Mouse (Mus musculus) MEL (cell line): ENCODE measurements around the gene Eng. TPM values are rescaled to one million over a fixed set of nuclear protein-coding genes. Genes with fewer than 3 reads are reported as not detected.

Experiments
- DNase-seq: peaks from one replicate; pipeline ENCODE4 v3.0.0; 2011; ENCODE audit warnings: low read depth, low spot score
- H3K27ac ChIP-seq: 2 replicates; pipeline ENCODE4 v1.5.1; 2012; ENCODE audit warnings: low read depth, mild to moderate bottlenecking, control low read depth, low read length, moderate library complexity; ENCODE audit not compliant: control insufficient read depth
- H3K27me3 ChIP-seq, 2 experiments: fragments of 150-350 bp in 1 of 2; sonication (generic) in 1 of 2; 2 replicates each; pipeline ENCODE4 v1.6.1; 2012; ENCODE audit warnings: low read length in 2 of 2, mild to moderate bottlenecking in 2 of 2, improper control_type of control experiment in 1 of 2, moderate library complexity in 1 of 2; ENCODE audit not compliant: insufficient read depth in 2 of 2, control insufficient read depth in 1 of 2
- H3K36me3 ChIP-seq, 2 experiments: 2 replicates each; pipeline ENCODE4 v1.6.1; 2012 to 2014; ENCODE audit warnings: low read length in 2 of 2, improper control_type of control experiment in 1 of 2, inconsistent platforms in 1 of 2, mild to moderate bottlenecking in 1 of 2; ENCODE audit not compliant: insufficient read depth in 2 of 2, control insufficient read depth in 1 of 2
- H3K4me1 ChIP-seq, 2 experiments: fragments of 150-350 bp in 1 of 2; sonication (generic) in 1 of 2; 2 replicates each; pipeline ENCODE4 v1.6.1; 2012; ENCODE audit warnings: low read length in 2 of 2, improper control_type of control experiment in 1 of 2, mild to moderate bottlenecking in 1 of 2; ENCODE audit not compliant: insufficient read depth in 2 of 2, control insufficient read depth in 1 of 2
- H3K4me3 ChIP-seq, 2 experiments: fragments of 150-350 bp in 1 of 2; sonication (generic) in 1 of 2; 2 replicates each; pipeline ENCODE4 v1.5.1; 2012; ENCODE audit warnings: low read depth in 2 of 2, low read length in 2 of 2, mild to moderate bottlenecking in 2 of 2, moderate library complexity in 2 of 2, control low read depth in 1 of 2, improper control_type of control experiment in 1 of 2; ENCODE audit not compliant: control insufficient read depth in 1 of 2, insufficient read depth in 1 of 2
- H3K79me2 ChIP-seq: 2 replicates; pipeline ENCODE4 v1.6.1; 2012; ENCODE audit warnings: mild to moderate bottlenecking, low read length, moderate library complexity; ENCODE audit not compliant: control insufficient read depth, poor library complexity, insufficient read depth
- H3K9ac ChIP-seq: 2 replicates; pipeline ENCODE4 v1.6.1; 2012; ENCODE audit warnings: low read depth, mild to moderate bottlenecking, control low read depth, low read length, moderate library complexity; ENCODE audit not compliant: control insufficient read depth, poor library complexity, severe bottlenecking
- H3K9me3 ChIP-seq: fragments of 150-350 bp; sonication (generic); replicated peaks from 2 replicates; pipeline ENCODE4 v1.6.1; 2012; ENCODE audit warnings: mild to moderate bottlenecking, low read length, improper control_type of control experiment, moderate library complexity; ENCODE audit not compliant: insufficient read depth
- CHD1 ChIP-seq: IDR thresholded peaks from 2 replicates; pipeline ENCODE4 v1.6.1; 2012; ENCODE audit warnings: low read depth, mild to moderate bottlenecking, inconsistent platforms, low read length, improper control_type of control experiment
- CTCF ChIP-seq, 3 experiments: IDR thresholded peaks in 2 of 3; conservative IDR thresholded peaks in 1 of 3; 2 replicates each; pipeline ENCODE4 v1.5.1; 2011 to 2012; ENCODE audit warnings: low read length in 3 of 3, low read depth in 2 of 3, mild to moderate bottlenecking in 2 of 3, improper control_type of control experiment in 1 of 3, inconsistent platforms in 1 of 3, mixed read lengths in 1 of 3, moderate library complexity in 1 of 3; ENCODE audit not compliant: control insufficient read depth in 1 of 3, insufficient read depth in 1 of 3, poor library complexity in 1 of 3, severe bottlenecking in 1 of 3
- E2F4 ChIP-seq: IDR thresholded peaks from 2 replicates; pipeline ENCODE4 v1.6.1; 2011; ENCODE audit warnings: low read depth, low read length, improper control_type of control experiment, borderline replicate concordance
- ELF1 ChIP-seq: IDR thresholded peaks from 2 replicates; pipeline ENCODE4 v1.6.1; 2014; ENCODE audit warnings: low read depth, mild to moderate bottlenecking, inconsistent platforms, low read length, improper control_type of control experiment, moderate library complexity
- EP300 ChIP-seq, 2 experiments: IDR thresholded peaks; 2 replicates each; pipeline ENCODE4 v1.6.1; 2011; ENCODE audit warnings: improper control_type of control experiment in 2 of 2, low read length in 2 of 2, low read depth in 1 of 2, mild to moderate bottlenecking in 1 of 2
- GATA1 ChIP-seq: IDR thresholded peaks from 2 replicates; pipeline ENCODE4 v1.6.1; 2011; ENCODE audit warnings: low read depth, low read length, improper control_type of control experiment
- JUND ChIP-seq: IDR thresholded peaks from 2 replicates; pipeline ENCODE4 v1.6.1; 2011; ENCODE audit warnings: low read depth, mild to moderate bottlenecking, improper control_type of control experiment, low read length
- MAZ ChIP-seq: IDR thresholded peaks from 2 replicates; pipeline ENCODE4 v1.6.1; 2012; ENCODE audit warnings: low read depth, mild to moderate bottlenecking, inconsistent platforms, low read length, improper control_type of control experiment
- MXI1 ChIP-seq: IDR thresholded peaks from 2 replicates; pipeline ENCODE4 v1.6.1; 2011; ENCODE audit warnings: mild to moderate bottlenecking, low read depth, low read length, improper control_type of control experiment
- MYB ChIP-seq: IDR thresholded peaks from 2 replicates; pipeline ENCODE4 v1.6.1; 2011; ENCODE audit warnings: mild to moderate bottlenecking, low read depth, low read length, improper control_type of control experiment
- MYC ChIP-seq: IDR thresholded peaks from 2 replicates; pipeline ENCODE4 v1.6.1; 2011; ENCODE audit warnings: low read depth, mild to moderate bottlenecking, low read length, improper control_type of control experiment, moderate library complexity
- NELFE ChIP-seq: IDR thresholded peaks from 2 replicates; pipeline ENCODE4 v1.6.1; 2011; ENCODE audit warnings: low read depth, low read length, improper control_type of control experiment
- NRF1 ChIP-seq: IDR thresholded peaks from 2 replicates; pipeline ENCODE4 v1.6.1; 2014; ENCODE audit warnings: low read depth, mild to moderate bottlenecking, inconsistent platforms, low read length, improper control_type of control experiment, moderate library complexity; ENCODE audit not compliant: poor library complexity, insufficient read depth, severe bottlenecking
- POLR2AphosphoS2 ChIP-seq: IDR thresholded peaks from 2 replicates; pipeline ENCODE4 v1.6.1; 2011; ENCODE audit warnings: low read length, improper control_type of control experiment
- RAD21 ChIP-seq: IDR thresholded peaks from 2 replicates; pipeline ENCODE4 v1.6.1; 2011; ENCODE audit warnings: mild to moderate bottlenecking, low read depth, low read length, improper control_type of control experiment
- RCOR1 ChIP-seq: IDR thresholded peaks from 2 replicates; pipeline ENCODE4 v1.6.1; 2012; ENCODE audit warnings: low read depth, mild to moderate bottlenecking, inconsistent platforms, low read length, improper control_type of control experiment
- SMC3 ChIP-seq: IDR thresholded peaks from 2 replicates; pipeline ENCODE4 v1.6.1; 2011; ENCODE audit warnings: low read depth, low read length, improper control_type of control experiment
- TBP ChIP-seq: IDR thresholded peaks from 2 replicates; pipeline ENCODE4 v1.8.0; 2011; ENCODE audit warnings: low read depth, low read length, improper control_type of control experiment
- TCF12 ChIP-seq: IDR thresholded peaks from 2 replicates; pipeline ENCODE4 v1.6.1; 2014; ENCODE audit warnings: low read depth, mild to moderate bottlenecking, inconsistent platforms, low read length, improper control_type of control experiment, moderate library complexity
- UBTF ChIP-seq: IDR thresholded peaks from 2 replicates; pipeline ENCODE4 v1.6.1; 2012; ENCODE audit warnings: low read depth, mild to moderate bottlenecking, inconsistent platforms, low read length, improper control_type of control experiment, moderate library complexity, borderline replicate concordance; ENCODE audit not compliant: insufficient read depth
- USF1 ChIP-seq: IDR thresholded peaks from 2 replicates; pipeline ENCODE4 v1.6.1; 2014; ENCODE audit warnings: low read depth, mild to moderate bottlenecking, inconsistent platforms, low read length, improper control_type of control experiment, moderate library complexity
- USF2 ChIP-seq, 2 experiments: IDR thresholded peaks; 2 replicates each; pipeline ENCODE4 v1.6.1; 2011 to 2012; ENCODE audit warnings: improper control_type of control experiment in 2 of 2, low read length in 2 of 2, borderline replicate concordance in 1 of 2, inconsistent platforms in 1 of 2, low read depth in 1 of 2, mild to moderate bottlenecking in 1 of 2; ENCODE audit not compliant: insufficient read depth in 1 of 2
- ZC3H11A ChIP-seq: IDR thresholded peaks from 2 replicates; pipeline ENCODE4 v1.6.1; 2012; ENCODE audit warnings: low read depth, mild to moderate bottlenecking, inconsistent platforms, low read length, improper control_type of control experiment
- ZKSCAN1 ChIP-seq: IDR thresholded peaks from 2 replicates; pipeline ENCODE4 v1.6.1; 2012; ENCODE audit warnings: low read depth, mild to moderate bottlenecking, inconsistent platforms, low read length, improper control_type of control experiment, moderate library complexity
- polyA plus RNA-seq, 2 experiments: library from polyadenylated mRNA; stranded (reverse) in 1 of 2; unstranded in 1 of 2; fragments of >175 nt in 1 of 2; fragments of >200 nt in 1 of 2; gene quantifications; 2 replicates each; pipeline versions ENCODE4 v1.2.1 to v1.2.4; 2012; ENCODE audit warnings: low replicate concordance in 2 of 2, low read depth in 1 of 2; ENCODE audit not compliant: insufficient read length in 2 of 2, insufficient read depth in 1 of 2, missing spikeins in 1 of 2
- total RNA-seq: library from RNA; depleted of rRNA; stranded (reverse); fragments of 300-350 nt; gene quantifications from 2 replicates; pipeline ENCODE4 v1.2.3, GENCODE M21; 2012

Eng gene
- total and polyA plus RNA-seq, 3 experiments = 0.73 to 1.0 TPM; not detected in 1

- H3K27ac ChIP-seq = no peak overlapping the region
- H3K27me3 ChIP-seq = no peaks in the 10 kb centered on the region
- DNase-seq = no peak
- peaks cover 15% of the 10 kb centered on the region for H3K79me2 ChIP-seq
- no peaks in the 10 kb centered on the region for H3K9me3 ChIP-seq
- peaks cover 0 to 10% of the 10 kb centered on the region in 2 experiments; a peak in 3 of 4 replicates for H3K36me3 ChIP-seq
- H3K4me3 ChIP-seq = no peak overlapping the region
- H3K4me1 ChIP-seq = peaks cover 0 to 15% of the 10 kb centered on the region in 2 experiments; a peak in 2 of 4 replicates
- H3K9ac ChIP-seq = no peak overlapping the region
- TF ChIP-seq CTCF (IDR thresholded peaks at IDR 0.05 in 2 of 3, conservative IDR thresholded peaks at IDR 0.05 in 1 of 3; ENCODE audit: control insufficient read depth in 1 of 3, insufficient read depth in 1 of 3, low read depth in 2 of 3, low read length in 3 of 3, poor library complexity in 1 of 3, severe bottlenecking in 1 of 3) (no peak), MXI1 (no peak), GATA1 (no peak), USF1 (0 out of 2 replicates have a peak, but pooled peaks have one; percentile 42), SMC3 (no peak)
Observed at GRCm38 (mm10) chr2:32691041-32691440, 44.6 kb downstream of the Eng start.

DNA sequence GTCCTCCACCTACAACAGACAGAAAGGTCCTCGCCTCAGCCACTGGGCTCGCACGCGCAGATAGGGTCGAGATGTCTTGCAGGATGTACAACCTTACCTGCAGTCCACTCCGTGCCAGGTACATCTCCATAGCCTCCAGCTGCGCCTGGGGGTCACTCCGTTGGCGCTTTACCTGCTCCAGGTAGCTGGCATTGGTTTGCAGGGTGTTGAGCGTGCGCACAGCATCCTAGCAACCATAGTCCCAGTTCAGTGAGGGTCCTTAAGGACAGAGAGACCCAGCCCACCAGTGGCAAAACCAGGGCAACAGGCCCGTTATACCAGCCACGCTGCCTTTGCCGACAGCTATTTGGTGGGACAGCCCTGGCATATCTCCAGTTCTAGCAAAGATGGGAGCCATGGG, 46.1 kb downstream of the Eng start:
- H3K9me3 ChIP-seq = no peaks in the 10 kb centered on the region
- TF ChIP-seq RAD21 (no peak), NELFE (no peak), MYC (no peak), JUND (no peak), CHD1 (no peak), RCOR1 (no peak)
- H3K27me3 ChIP-seq = no peaks in the 10 kb centered on the region
- peaks cover 0 to 15% of the 10 kb centered on the region in 2 experiments; a peak in 2 of 4 replicates for H3K4me1 ChIP-seq
- DNase-seq = no peak
- H3K9ac ChIP-seq = peak overlapping the region; percentile 97
- peaks cover 0 to 10% of the 10 kb centered on the region in 2 experiments; a peak in 2 of 4 replicates for H3K36me3 ChIP-seq
- H3K27ac ChIP-seq = no peak overlapping the region
- peak overlapping the region in 1 of 2 experiments; percentile 89; a peak in 2 of 4 replicates for H3K4me3 ChIP-seq
- H3K79me2 ChIP-seq = peaks cover 15% of the 10 kb centered on the region

DNA sequence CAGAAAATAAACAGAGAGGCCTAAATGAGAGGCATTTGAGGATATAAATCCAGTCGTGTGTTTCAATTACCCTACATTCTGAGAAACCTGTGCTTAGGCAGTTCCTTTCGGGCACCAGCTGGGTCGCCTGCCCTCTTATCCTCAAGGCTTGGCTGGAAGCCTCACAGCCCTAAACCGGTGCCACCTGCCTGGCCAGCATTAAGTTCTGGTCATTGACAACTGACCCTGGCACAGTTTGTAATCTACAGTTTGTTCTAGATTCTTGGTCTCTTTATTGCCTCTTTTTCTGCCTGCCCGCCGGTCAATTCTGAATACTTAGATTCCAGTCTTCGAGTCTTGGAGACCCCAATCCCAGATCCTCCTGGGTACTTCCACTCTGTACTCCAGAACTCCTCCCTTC, 46.9 kb downstream of the Eng start:
- Histone ChIP-seq H3K9me3 (no peaks in the 10 kb centered on the region), H3K36me3 (peaks cover 0 to 10% of the 10 kb centered on the region in 2 experiments; a peak in 2 of 4 replicates), H3K79me2 (peaks cover 15% of the 10 kb centered on the region), H3K4me3 (peak overlapping the region; percentile 58 to 89), H3K27ac (peak overlapping the region; percentile 71), H3K4me1 (peaks cover 0 to 15% of the 10 kb centered on the region in 2 experiments; a peak in 2 of 4 replicates), H3K9ac (peak overlapping the region; percentile 97), H3K27me3 (no peaks in the 10 kb centered on the region)
- DNase-seq = peak; percentile 46
- no peak for TF ChIP-seq JUND
- no peak for TF ChIP-seq NRF1
- TF ChIP-seq USF2 (IDR thresholded peaks at IDR 0.05; ENCODE audit: borderline replicate concordance in 1 of 2, insufficient read depth in 1 of 2, low read depth in 1 of 2, low read length in 2 of 2) = no peak
- no peak for TF ChIP-seq ZC3H11A
- no peak for TF ChIP-seq ELF1
- no peak for TF ChIP-seq UBTF
- no peak for TF ChIP-seq RAD21
- no peak for TF ChIP-seq TBP
- TF ChIP-seq E2F4 = no peak
- TF ChIP-seq ZKSCAN1 = no peak
- no peak for TF ChIP-seq MAZ
- no peak for TF ChIP-seq CTCF (IDR thresholded peaks at IDR 0.05 in 2 of 3, conservative IDR thresholded peaks at IDR 0.05 in 1 of 3; ENCODE audit: control insufficient read depth in 1 of 3, insufficient read depth in 1 of 3, low read depth in 2 of 3, low read length in 3 of 3, poor library complexity in 1 of 3, severe bottlenecking in 1 of 3)
- no peak for TF ChIP-seq TCF12
- TF ChIP-seq EP300 (IDR thresholded peaks at IDR 0.05; ENCODE audit: low read depth in 1 of 2, low read length in 2 of 2) = no peak
- no peak for TF ChIP-seq MYB
- TF ChIP-seq POLR2AphosphoS2 = no peak
- no peak for TF ChIP-seq USF1
- no peak for TF ChIP-seq RCOR1
